Mouse (Mus musculus) cerebellum, adult 11 months (tissue): ENCODE data around the gene Gys1.
"Not testable (repeated sequence)": the region's sequence is repeated elsewhere in the genome, so short reads cannot be mapped to it uniquely, and the experiment has no call there.

ENCODE experiments used
- DNase-seq: peaks from one replicate; pipeline ENCODE4 v3.0.0; 2022

Gene Gys1

GRCm38 (mm10) chr7:45484985-45485384 lies 50.3 kb downstream of the Gys1 start:
- DNase-seq, result not testable (repeated sequence)

GRCm38 (mm10) chr7:45486158-45486557 lies 51.5 kb downstream of the Gys1 start:
- no peak for DNase-seq

GRCm38 (mm10) chr7:45486761-45487415 lies 52.2 kb downstream of the Gys1 start, which contains the start of gene Gm45808:
Gene Gm45808, minus strand, starts transcription at chr7:45486811.
- no peak for DNase-seq

GRCm38 (mm10) chr7:45487861-45488292 lies 53.2 kb downstream of the Gys1 start:
- DNase-seq, result no peak

DNA sequence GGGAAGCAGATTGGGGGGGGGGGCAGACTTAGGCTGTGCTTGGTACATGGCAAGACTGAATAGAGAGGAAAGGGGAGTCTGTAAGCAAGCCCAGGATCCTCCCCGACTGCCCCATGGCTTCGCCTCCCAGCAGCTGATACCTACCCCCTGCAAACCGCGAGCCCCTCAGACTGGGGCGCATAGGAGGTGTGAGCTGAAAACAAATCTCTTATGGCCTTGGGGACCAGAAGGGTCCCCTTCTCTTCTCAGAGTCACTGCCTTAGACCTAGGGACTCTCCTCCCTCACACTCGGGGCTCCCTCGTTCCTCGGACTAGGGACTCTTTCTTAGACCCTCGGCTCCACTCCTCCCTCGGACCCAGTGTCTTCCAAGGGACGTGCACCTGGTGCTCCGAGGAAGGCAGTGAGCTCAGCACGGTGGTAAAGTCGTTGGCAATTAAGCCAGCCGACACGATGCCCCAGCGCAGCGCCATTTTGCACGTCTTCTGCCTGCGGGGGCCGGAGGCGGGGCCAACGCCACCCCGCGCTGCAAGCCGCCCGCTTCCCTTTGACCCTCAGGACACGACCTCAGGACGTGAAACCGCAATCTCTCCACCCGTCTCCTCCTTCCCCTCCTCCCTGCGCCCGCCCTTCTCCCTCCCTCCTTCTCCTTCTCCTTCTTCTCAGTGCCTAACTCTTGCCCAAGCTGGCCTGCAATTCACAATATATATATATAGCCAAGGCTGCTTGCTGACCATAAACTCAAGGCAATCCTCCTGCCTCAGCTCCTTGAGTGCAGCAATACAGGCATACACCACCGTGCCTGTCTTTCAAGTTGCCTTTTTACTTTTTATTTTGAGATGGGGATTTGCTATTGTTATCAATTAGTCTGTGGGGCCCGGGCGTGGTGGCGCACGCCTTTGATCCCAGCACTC lies 53.9 kb downstream of the Gys1 start, which contains the start of gene Dhdh:
Gene Dhdh (minus strand): TSS at position 513 of the 912 bp plus-strand sequence.
- peak; percentile 58 for DNase-seq

GRCm38 (mm10) chr7:45489578-45489977 lies 54.9 kb downstream of the Gys1 start:
- DNase-seq, result no peak

- DNase-seq, result no peak
Measured at GRCm38 (mm10) chr7:45490822-45491221, 56.2 kb downstream of the Gys1 start.

- DNase-seq, result no peak
Measured at GRCm38 (mm10) chr7:45491264-45491663, 56.6 kb downstream of the Gys1 start.

DNA sequence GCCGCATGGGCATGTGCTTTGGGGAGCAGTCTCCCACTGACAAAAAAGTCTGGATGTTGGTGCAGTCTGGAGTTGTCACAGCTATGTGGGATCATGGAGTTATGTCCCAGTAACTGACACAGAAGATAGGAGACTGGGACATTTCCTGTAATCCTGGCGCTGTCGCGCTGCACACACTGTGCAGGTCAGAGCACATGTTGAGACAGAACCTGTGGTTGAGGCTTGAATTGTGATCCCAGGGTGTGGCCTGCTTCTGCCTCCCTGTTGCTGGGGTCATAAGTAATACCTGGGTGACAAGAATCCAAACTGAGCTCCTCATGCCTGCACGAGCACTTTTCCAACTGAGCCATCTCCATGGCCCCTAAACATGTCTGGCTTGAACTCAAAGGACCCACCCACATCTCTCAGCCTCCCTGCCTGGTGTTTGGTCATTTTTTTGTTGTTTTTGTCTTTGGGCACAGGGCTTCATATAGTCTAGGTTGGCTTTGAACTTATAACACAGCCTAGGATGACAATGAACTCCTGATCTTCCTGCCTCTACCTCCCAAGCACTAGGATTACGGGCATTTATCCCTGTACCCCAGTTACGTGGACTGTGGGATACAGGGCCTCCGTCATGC lies 57.7 kb downstream of the Gys1 start:
- DNase-seq, result no peak

DNA sequence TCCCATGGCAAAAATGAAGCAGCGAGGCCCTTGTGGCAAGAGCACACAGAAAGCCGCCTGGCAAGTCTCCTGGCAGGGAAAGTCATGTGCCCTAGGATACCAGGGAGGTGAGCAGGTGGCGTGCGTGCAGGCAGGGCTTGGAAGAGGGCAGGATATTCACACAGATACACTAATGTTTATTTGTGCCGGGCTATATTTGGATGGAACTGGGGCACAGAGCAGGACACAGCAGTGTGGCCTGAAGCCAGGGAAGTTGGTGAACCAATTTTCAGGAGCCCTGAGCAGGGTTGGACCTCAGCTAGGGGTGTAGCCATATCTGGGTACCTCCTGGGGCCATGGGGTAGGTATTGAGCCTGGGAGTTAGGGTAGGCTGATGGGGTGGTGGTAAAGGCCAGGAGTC lies 58.3 kb downstream of the Gys1 start:
- peak; percentile 77 for DNase-seq

DNA sequence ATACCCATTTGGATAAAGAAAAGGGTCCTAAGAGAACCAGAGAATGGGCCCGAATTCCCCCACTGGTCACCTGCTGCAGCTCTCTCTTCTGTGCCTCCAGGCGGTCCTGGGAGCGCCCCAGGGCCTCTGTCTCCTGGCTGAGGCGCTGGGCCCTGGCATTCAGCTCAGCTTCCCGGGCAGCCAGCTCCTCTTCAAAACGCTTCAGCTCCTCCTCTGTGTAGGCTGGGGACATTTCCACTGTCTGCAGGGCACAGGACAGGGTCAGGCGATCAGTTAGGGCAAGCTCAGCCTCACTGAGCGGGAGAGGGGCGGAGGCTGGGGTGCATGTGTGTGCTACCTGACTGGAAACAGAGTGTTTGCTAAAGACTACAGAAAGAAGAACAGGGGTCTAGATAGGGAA lies 59.9 kb downstream of the Gys1 start:
- DNase-seq, result no peak

- DNase-seq, result no peak
Measured at GRCm38 (mm10) chr7:45498427-45498826, 63.8 kb downstream of the Gys1 start.
